Mouse (Mus musculus) kidney, adult 9 months (tissue): ENCODE data around the gene Cdhr5.

Source experiments
- DNase-seq: peaks from one replicate; pipeline ENCODE4 v3.0.0; 2022

The Cdhr5 gene

GRCm38 (mm10) chr7:141276546-141276945 is at the start of gene Cdhr5:
Gene Cdhr5 (minus strand): TSS chr7:141276786.
- DNase-seq, result peak; percentile 88

GRCm38 (mm10) chr7:141324686-141325085 is 48.1 kb upstream of the Cdhr5 start:
- peak; percentile 48 for DNase-seq

- DNase-seq, result no peak
Measured at GRCm38 (mm10) chr7:141319446-141319845, 42.9 kb upstream of the Cdhr5 start.

- peak; percentile 45 for DNase-seq
Measured at GRCm38 (mm10) chr7:141317619-141318132, 41.1 kb upstream of the Cdhr5 start.

GRCm38 (mm10) chr7:141315974-141316373 is 39.4 kb upstream of the Cdhr5 start:
- peak; percentile 94 for DNase-seq

- DNase-seq, result no peak
Measured at GRCm38 (mm10) chr7:141315076-141315475, 38.5 kb upstream of the Cdhr5 start.

- no peak for DNase-seq
Measured at GRCm38 (mm10) chr7:141314416-141314815, 37.8 kb upstream of the Cdhr5 start.

- DNase-seq, result no peak
Measured at GRCm38 (mm10) chr7:141304537-141304936, 28.0 kb upstream of the Cdhr5 start.

- DNase-seq, result peak; percentile 59
Measured at GRCm38 (mm10) chr7:141302702-141303268, 26.2 kb upstream of the Cdhr5 start.

- DNase-seq, result peak; percentile 60
Measured at GRCm38 (mm10) chr7:141301386-141301785, 24.8 kb upstream of the Cdhr5 start.

- no peak for DNase-seq
Measured at GRCm38 (mm10) chr7:141299175-141299574, 22.6 kb upstream of the Cdhr5 start.

GRCm38 (mm10) chr7:141297926-141298650 is 21.5 kb upstream of the Cdhr5 start:
- no peak for DNase-seq

GRCm38 (mm10) chr7:141294479-141294878 is 17.9 kb upstream of the Cdhr5 start:
- DNase-seq, result no peak

- no peak for DNase-seq
Measured at GRCm38 (mm10) chr7:141293852-141294471, 17.4 kb upstream of the Cdhr5 start.

GRCm38 (mm10) chr7:141292583-141293388 is 16.2 kb upstream of the Cdhr5 start:
- no peak for DNase-seq

GRCm38 (mm10) chr7:141291921-141292582 is 15.5 kb upstream of the Cdhr5 start, which contains the start of gene Drd4:
Gene Drd4 (plus strand): TSS chr7:141292006.
- no peak for DNase-seq

GRCm38 (mm10) chr7:141288042-141288441 is 11.5 kb upstream of the Cdhr5 start:
- no peak for DNase-seq

GRCm38 (mm10) chr7:141282756-141283155 is 6.2 kb upstream of the Cdhr5 start:
- no peak for DNase-seq

- DNase-seq, result peak; percentile 68
Measured at GRCm38 (mm10) chr7:141281442-141281841, 4.9 kb upstream of the Cdhr5 start.

GRCm38 (mm10) chr7:141278766-141279590 is 2.4 kb upstream of the Cdhr5 start, which contains the start of gene Sct:
Gene Sct (minus strand): TSS chr7:141279133.
- no peak for DNase-seq
